Mouse (Mus musculus) MEL (cell line): ENCODE measurements around the gene Mesp2. TPM values are rescaled to one million over a fixed set of nuclear protein-coding genes. Genes with fewer than 3 reads are reported as not detected.

ENCODE experiments used
- DNase-seq: peaks from one replicate; pipeline ENCODE4 v3.0.0; 2011; ENCODE audit warnings: low read depth, low spot score
- H3K27ac ChIP-seq: 2 replicates; pipeline ENCODE4 v1.5.1; 2012; ENCODE audit warnings: low read depth, mild to moderate bottlenecking, control low read depth, low read length, moderate library complexity; ENCODE audit not compliant: control insufficient read depth
- H3K27me3 ChIP-seq, 2 experiments: fragments of 150-350 bp in 1 of 2; sonication (generic) in 1 of 2; 2 replicates each; pipeline ENCODE4 v1.6.1; 2012; ENCODE audit warnings: low read length in 2 of 2, mild to moderate bottlenecking in 2 of 2, improper control_type of control experiment in 1 of 2, moderate library complexity in 1 of 2; ENCODE audit not compliant: insufficient read depth in 2 of 2, control insufficient read depth in 1 of 2
- H3K36me3 ChIP-seq, 2 experiments: 2 replicates each; pipeline ENCODE4 v1.6.1; 2012 to 2014; ENCODE audit warnings: low read length in 2 of 2, improper control_type of control experiment in 1 of 2, inconsistent platforms in 1 of 2, mild to moderate bottlenecking in 1 of 2; ENCODE audit not compliant: insufficient read depth in 2 of 2, control insufficient read depth in 1 of 2
- H3K4me1 ChIP-seq, 2 experiments: fragments of 150-350 bp in 1 of 2; sonication (generic) in 1 of 2; 2 replicates each; pipeline ENCODE4 v1.6.1; 2012; ENCODE audit warnings: low read length in 2 of 2, improper control_type of control experiment in 1 of 2, mild to moderate bottlenecking in 1 of 2; ENCODE audit not compliant: insufficient read depth in 2 of 2, control insufficient read depth in 1 of 2
- H3K4me3 ChIP-seq, 2 experiments: fragments of 150-350 bp in 1 of 2; sonication (generic) in 1 of 2; 2 replicates each; pipeline ENCODE4 v1.5.1; 2012; ENCODE audit warnings: low read depth in 2 of 2, low read length in 2 of 2, mild to moderate bottlenecking in 2 of 2, moderate library complexity in 2 of 2, control low read depth in 1 of 2, improper control_type of control experiment in 1 of 2; ENCODE audit not compliant: control insufficient read depth in 1 of 2, insufficient read depth in 1 of 2
- H3K79me2 ChIP-seq: 2 replicates; pipeline ENCODE4 v1.6.1; 2012; ENCODE audit warnings: mild to moderate bottlenecking, low read length, moderate library complexity; ENCODE audit not compliant: control insufficient read depth, poor library complexity, insufficient read depth
- H3K9ac ChIP-seq: 2 replicates; pipeline ENCODE4 v1.6.1; 2012; ENCODE audit warnings: low read depth, mild to moderate bottlenecking, control low read depth, low read length, moderate library complexity; ENCODE audit not compliant: control insufficient read depth, poor library complexity, severe bottlenecking
- H3K9me3 ChIP-seq: fragments of 150-350 bp; sonication (generic); replicated peaks from 2 replicates; pipeline ENCODE4 v1.6.1; 2012; ENCODE audit warnings: mild to moderate bottlenecking, low read length, improper control_type of control experiment, moderate library complexity; ENCODE audit not compliant: insufficient read depth
- EP300 ChIP-seq, 2 experiments: IDR thresholded peaks; 2 replicates each; pipeline ENCODE4 v1.6.1; 2011; ENCODE audit warnings: improper control_type of control experiment in 2 of 2, low read length in 2 of 2, low read depth in 1 of 2, mild to moderate bottlenecking in 1 of 2
- GABPA ChIP-seq: IDR thresholded peaks from 2 replicates; pipeline ENCODE4 v1.6.1; 2012; ENCODE audit warnings: low read depth, mild to moderate bottlenecking, inconsistent platforms, low read length, improper control_type of control experiment, moderate library complexity
- HCFC1 ChIP-seq: IDR thresholded peaks from 2 replicates; pipeline ENCODE4 v1.6.1; 2012; ENCODE audit warnings: low read depth, mild to moderate bottlenecking, inconsistent platforms, low read length, improper control_type of control experiment, moderate library complexity
- KAT2A ChIP-seq: conservative IDR thresholded peaks from 2 replicates; pipeline ENCODE4 v1.6.1; 2012; ENCODE audit warnings: low read depth, low read length, improper control_type of control experiment, inconsistent platforms
- MAFK ChIP-seq: IDR thresholded peaks from 2 replicates; pipeline ENCODE4 v1.6.1; 2011; ENCODE audit warnings: low read depth, mild to moderate bottlenecking, low read length, improper control_type of control experiment, borderline replicate concordance
- MXI1 ChIP-seq: IDR thresholded peaks from 2 replicates; pipeline ENCODE4 v1.6.1; 2011; ENCODE audit warnings: mild to moderate bottlenecking, low read depth, low read length, improper control_type of control experiment
- NRF1 ChIP-seq: IDR thresholded peaks from 2 replicates; pipeline ENCODE4 v1.6.1; 2014; ENCODE audit warnings: low read depth, mild to moderate bottlenecking, inconsistent platforms, low read length, improper control_type of control experiment, moderate library complexity; ENCODE audit not compliant: poor library complexity, insufficient read depth, severe bottlenecking
- POLR2A ChIP-seq, 2 experiments: IDR thresholded peaks; 2 replicates each; pipeline ENCODE4 v1.6.1; 2011 to 2012; ENCODE audit warnings: low read length in 2 of 2, mild to moderate bottlenecking in 2 of 2, control low read depth in 1 of 2, improper control_type of control experiment in 1 of 2, low read depth in 1 of 2, moderate library complexity in 1 of 2; ENCODE audit not compliant: control insufficient read depth in 1 of 2, insufficient read depth in 1 of 2, poor library complexity in 1 of 2
- SMC3 ChIP-seq: IDR thresholded peaks from 2 replicates; pipeline ENCODE4 v1.6.1; 2011; ENCODE audit warnings: low read depth, low read length, improper control_type of control experiment
- TBP ChIP-seq: IDR thresholded peaks from 2 replicates; pipeline ENCODE4 v1.8.0; 2011; ENCODE audit warnings: low read depth, low read length, improper control_type of control experiment
- UBTF ChIP-seq: IDR thresholded peaks from 2 replicates; pipeline ENCODE4 v1.6.1; 2012; ENCODE audit warnings: low read depth, mild to moderate bottlenecking, inconsistent platforms, low read length, improper control_type of control experiment, moderate library complexity, borderline replicate concordance; ENCODE audit not compliant: insufficient read depth
- polyA plus RNA-seq, 2 experiments: library from polyadenylated mRNA; stranded (reverse) in 1 of 2; unstranded in 1 of 2; fragments of >175 nt in 1 of 2; fragments of >200 nt in 1 of 2; gene quantifications; 2 replicates each; pipeline versions ENCODE4 v1.2.1 to v1.2.4; 2012; ENCODE audit warnings: low replicate concordance in 2 of 2, low read depth in 1 of 2; ENCODE audit not compliant: insufficient read length in 2 of 2, insufficient read depth in 1 of 2, missing spikeins in 1 of 2
- total RNA-seq: library from RNA; depleted of rRNA; stranded (reverse); fragments of 300-350 nt; gene quantifications from 2 replicates; pipeline ENCODE4 v1.2.3, GENCODE M21; 2012

Mesp2 gene
- total and polyA plus RNA-seq, 3 experiments, result not detected

- Histone ChIP-seq H3K36me3 (no peaks in the 10 kb centered on the region), H3K79me2 (no peaks in the 10 kb centered on the region), H3K27ac (no peak overlapping the region), H3K27me3 (no peaks in the 10 kb centered on the region), H3K4me1 (no peaks in the 10 kb centered on the region), H3K4me3 (no peak overlapping the region), H3K9me3 (no peaks in the 10 kb centered on the region), H3K9ac (no peak overlapping the region)
- DNase-seq, result no peak
- TF ChIP-seq MXI1, result no peak
- TF ChIP-seq HCFC1, result no peak
- TF ChIP-seq UBTF, result no peak
- TF ChIP-seq POLR2A (IDR thresholded peaks at IDR 0.05; ENCODE audit: control insufficient read depth in 1 of 2, insufficient read depth in 1 of 2, low read depth in 1 of 2, low read length in 2 of 2, poor library complexity in 1 of 2), result no peak
- no peak for TF ChIP-seq MAFK
These were observed 26.7 kb downstream of the Mesp2 start for GRCm38 (mm10) chr7:79837247-79837646.

GRCm38 (mm10) chr7:79842163-79842562 lies 31.6 kb downstream of the Mesp2 start:
- TF ChIP-seq NRF1, result no peak
- TF ChIP-seq TBP, result no peak
- TF ChIP-seq EP300 (IDR thresholded peaks at IDR 0.05; ENCODE audit: low read depth in 1 of 2, low read length in 2 of 2), result no peak
- no peak for TF ChIP-seq SMC3
- Histone ChIP-seq H3K4me3 (no peak overlapping the region), H3K27ac (no peak overlapping the region), H3K36me3 (no peaks in the 10 kb centered on the region; a peak in 1 of 4 replicates), H3K27me3 (no peaks in the 10 kb centered on the region), H3K9ac (no peak overlapping the region), H3K4me1 (peaks cover 0 to 8% of the 10 kb centered on the region in 2 experiments; a peak in 2 of 4 replicates), H3K9me3 (no peaks in the 10 kb centered on the region), H3K79me2 (no peaks in the 10 kb centered on the region; the same call in 1 of the 2 replicates)
- DNase-seq, result no peak

- no peak for TF ChIP-seq KAT2A
- TF ChIP-seq GABPA, result no peak
- Histone ChIP-seq H3K36me3 (no peaks in the 10 kb centered on the region; a peak in 1 of 4 replicates), H3K27ac (no peak overlapping the region), H3K27me3 (no peaks in the 10 kb centered on the region), H3K9me3 (no peaks in the 10 kb centered on the region), H3K9ac (no peak overlapping the region), H3K4me1 (peaks cover 0 to 9% of the 10 kb centered on the region in 2 experiments; a peak in 2 of 4 replicates), H3K4me3 (no peak overlapping the region), H3K79me2 (no peaks in the 10 kb centered on the region; the same call in 1 of the 2 replicates)
- no peak for DNase-seq
These were observed 33.7 kb downstream of the Mesp2 start for GRCm38 (mm10) chr7:79844090-79844802.
